Mouse (Mus musculus): Measurements from ENCODE around the gene Tmem100.

Gene Tmem100

GRCm38 (mm10) chr11:90015281-90015680, 14.9 kb upstream of the Tmem100 start:
- no peak for DNase-seq

GRCm38 (mm10) chr11:90019161-90019560, 11.0 kb upstream of the Tmem100 start:
- no peak for DNase-seq

GRCm38 (mm10) chr11:90025891-90026801, 4.0 kb upstream of the Tmem100 start:
- no peak for DNase-seq

GRCm38 (mm10) chr11:90026802-90027174, 3.4 kb upstream of the Tmem100 start:
- no peak for DNase-seq

GRCm38 (mm10) chr11:90027216-90027615, 2.9 kb upstream of the Tmem100 start:
- DNase-seq: no peak

GRCm38 (mm10) chr11:90028746-90029145, 1.4 kb upstream of the Tmem100 start:
- no peak for DNase-seq

- DNase-seq: peak; percentile 52
Observed at GRCm38 (mm10) chr11:90029354-90029753, 794 bp upstream of the Tmem100 start.

GRCm38 (mm10) chr11:90030557-90030956, 409 bp downstream of the Tmem100 start:
- DNase-seq: peak; percentile 34

GRCm38 (mm10) chr11:90031076-90031475, 928 bp downstream of the Tmem100 start:
- no peak for DNase-seq

GRCm38 (mm10) chr11:90032807-90033206, 2.7 kb downstream of the Tmem100 start:
- DNase-seq: no peak

GRCm38 (mm10) chr11:90033442-90033841, 3.3 kb downstream of the Tmem100 start:
- DNase-seq: no peak

- no peak for DNase-seq
Observed at GRCm38 (mm10) chr11:90034646-90035045, 4.5 kb downstream of the Tmem100 start.

- no peak for DNase-seq
Observed at GRCm38 (mm10) chr11:90035532-90035931, 5.4 kb downstream of the Tmem100 start.

- DNase-seq: no peak
Observed at GRCm38 (mm10) chr11:90036416-90036815, 6.3 kb downstream of the Tmem100 start.

- DNase-seq: no peak
Observed at GRCm38 (mm10) chr11:90038022-90038421, 7.9 kb downstream of the Tmem100 start.

- no peak for DNase-seq
Observed at GRCm38 (mm10) chr11:90044459-90044858, 14.3 kb downstream of the Tmem100 start.

GRCm38 (mm10) chr11:90046211-90046610, 16.1 kb downstream of the Tmem100 start:
- DNase-seq: no peak

- DNase-seq: no peak
Observed at GRCm38 (mm10) chr11:90047271-90047670, 17.1 kb downstream of the Tmem100 start.

- DNase-seq: no peak
Observed at GRCm38 (mm10) chr11:90050016-90050415, 19.9 kb downstream of the Tmem100 start.

- DNase-seq: no peak
Observed at GRCm38 (mm10) chr11:90052785-90053184, 22.6 kb downstream of the Tmem100 start.

- DNase-seq: no peak
Observed at GRCm38 (mm10) chr11:90053820-90054219, 23.7 kb downstream of the Tmem100 start.

- DNase-seq: no peak
Observed at GRCm38 (mm10) chr11:90054401-90054800, 24.3 kb downstream of the Tmem100 start.

GRCm38 (mm10) chr11:90057070-90057469, 26.9 kb downstream of the Tmem100 start:
- no peak for DNase-seq

- DNase-seq: no peak
Observed at GRCm38 (mm10) chr11:90059241-90059640, 29.1 kb downstream of the Tmem100 start.

GRCm38 (mm10) chr11:90062657-90063056, 32.5 kb downstream of the Tmem100 start:
- DNase-seq: no peak
